Mouse (Mus musculus): ENCODE data around the gene Tnp2. TPM values are rescaled to one million over a fixed set of nuclear protein-coding genes. Genes with fewer than 3 reads are reported as not detected.

Tnp2 gene
- polyA plus RNA-seq, 2 experiments from 2014 or later: 2.4 to 3.7 TPM

DNA sequence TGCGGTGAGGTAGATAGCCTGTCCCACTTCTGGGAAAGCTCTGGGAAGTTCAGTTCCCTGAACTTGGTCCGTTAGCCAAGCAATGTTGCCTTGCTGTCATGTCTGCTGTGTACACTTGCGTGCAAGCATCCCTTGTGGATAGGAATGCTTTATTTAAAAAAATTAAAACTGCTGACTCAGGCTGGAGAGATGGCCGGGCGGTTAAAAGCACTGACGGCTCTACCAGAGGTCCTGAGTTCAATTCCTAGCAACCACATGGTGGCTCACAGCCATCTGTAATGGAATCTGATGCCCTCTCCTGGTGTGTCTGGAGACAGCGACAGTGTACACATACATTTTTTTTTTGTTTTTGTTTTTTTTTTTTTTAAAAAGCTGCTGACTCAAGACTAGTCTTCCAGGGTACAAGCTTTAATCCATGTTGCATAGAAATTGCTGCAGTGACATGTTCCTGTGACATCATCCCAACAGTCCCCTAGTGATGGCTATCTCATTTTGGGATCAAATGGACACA, 857 bp downstream of the Tnp2 start:
- no peak for ATAC-seq

DNA sequence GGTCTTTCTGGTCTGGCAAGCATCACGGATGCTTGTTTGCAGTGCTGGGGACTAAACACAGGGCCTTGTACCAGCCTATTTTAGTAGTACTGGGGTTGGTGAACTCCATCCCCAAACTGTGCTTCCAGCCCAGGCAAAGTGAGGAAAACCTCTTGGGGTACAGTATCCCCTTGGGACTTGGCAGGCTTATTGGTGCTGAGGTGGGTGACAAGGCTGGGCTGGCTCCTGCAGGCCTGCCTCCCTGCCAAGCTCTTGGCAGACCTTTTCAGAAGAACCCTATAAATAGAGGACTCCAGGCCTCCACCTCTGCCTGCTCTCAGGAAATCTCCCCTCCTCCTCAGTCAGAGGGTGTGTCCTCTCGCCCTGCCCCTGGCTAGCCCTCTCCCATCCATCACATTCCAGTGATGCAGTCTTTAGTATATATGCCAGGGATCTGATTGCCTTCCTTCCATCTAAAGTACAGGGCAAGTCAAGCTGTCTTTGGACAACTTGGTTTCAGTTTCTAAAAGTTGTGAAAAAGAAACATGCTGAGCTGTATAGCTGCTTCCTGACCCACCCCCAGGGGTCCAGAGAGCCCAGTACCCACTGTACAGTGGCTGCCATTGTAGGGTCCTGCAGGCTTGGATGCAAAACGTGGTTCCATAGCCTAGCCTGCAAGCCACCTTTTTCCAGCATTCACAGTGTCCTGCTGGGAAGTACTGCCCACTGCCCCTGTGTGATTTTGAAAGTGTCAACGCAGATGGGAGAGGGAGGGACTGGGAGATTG, 1.5 kb downstream of the Tnp2 start:
- ATAC-seq: no peak

GRCm38 (mm10) chr16:10786288-10786687, 2.2 kb downstream of the Tnp2 start:
- peak; percentile 49 for ATAC-seq

DNA sequence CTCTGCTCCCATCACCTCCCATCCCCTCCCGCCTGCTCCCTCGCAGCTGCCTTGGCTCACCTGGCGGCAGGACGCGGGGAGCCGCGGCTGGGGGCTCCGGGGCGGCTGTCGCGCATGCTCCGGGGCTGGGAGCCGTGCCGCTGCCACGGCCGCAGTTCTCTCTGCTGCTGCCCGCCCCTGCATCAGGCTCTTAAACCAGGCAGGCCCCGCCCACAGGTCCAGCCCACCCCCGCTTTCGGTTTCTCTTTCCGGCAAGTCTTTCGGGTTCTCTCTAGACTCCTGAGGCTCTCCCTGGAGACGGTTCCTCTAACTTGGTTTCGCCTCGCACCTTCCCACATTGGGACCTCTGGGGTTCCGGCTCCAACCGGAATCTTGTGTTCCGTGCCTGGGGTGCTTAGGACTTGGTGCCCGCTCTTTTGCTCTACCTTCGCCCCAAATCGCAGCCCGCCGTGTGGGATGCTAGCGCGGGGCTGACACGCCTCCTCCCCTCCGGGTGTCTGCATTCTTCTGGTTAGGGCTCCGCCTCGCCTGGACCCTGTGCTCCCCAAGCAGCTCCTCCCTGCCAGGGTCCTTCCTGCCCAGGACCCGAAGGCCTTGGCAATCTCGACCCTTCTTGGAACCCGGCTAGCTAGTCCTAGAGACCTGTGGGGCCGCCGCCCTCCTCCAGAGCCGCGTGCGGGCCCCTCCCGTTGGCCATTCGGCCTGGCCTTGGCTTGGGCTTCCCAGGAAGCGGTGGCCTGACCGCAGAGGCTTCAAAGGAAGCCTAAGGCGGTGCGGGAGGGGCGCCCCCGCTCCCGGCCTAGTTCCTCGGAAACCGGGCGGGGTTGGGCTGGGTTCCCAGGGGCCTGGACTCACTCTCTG, 2.9 kb downstream of the Tnp2 start, which contains the start of gene Socs1:
TSS of gene Socs1 (minus strand) at position 166 of the 861 bp plus-strand sequence.
- ATAC-seq: peak; percentile 46

GRCm38 (mm10) chr16:10784793-10785370, 3.6 kb downstream of the Tnp2 start:
- ATAC-seq: peak; percentile 43

DNA sequence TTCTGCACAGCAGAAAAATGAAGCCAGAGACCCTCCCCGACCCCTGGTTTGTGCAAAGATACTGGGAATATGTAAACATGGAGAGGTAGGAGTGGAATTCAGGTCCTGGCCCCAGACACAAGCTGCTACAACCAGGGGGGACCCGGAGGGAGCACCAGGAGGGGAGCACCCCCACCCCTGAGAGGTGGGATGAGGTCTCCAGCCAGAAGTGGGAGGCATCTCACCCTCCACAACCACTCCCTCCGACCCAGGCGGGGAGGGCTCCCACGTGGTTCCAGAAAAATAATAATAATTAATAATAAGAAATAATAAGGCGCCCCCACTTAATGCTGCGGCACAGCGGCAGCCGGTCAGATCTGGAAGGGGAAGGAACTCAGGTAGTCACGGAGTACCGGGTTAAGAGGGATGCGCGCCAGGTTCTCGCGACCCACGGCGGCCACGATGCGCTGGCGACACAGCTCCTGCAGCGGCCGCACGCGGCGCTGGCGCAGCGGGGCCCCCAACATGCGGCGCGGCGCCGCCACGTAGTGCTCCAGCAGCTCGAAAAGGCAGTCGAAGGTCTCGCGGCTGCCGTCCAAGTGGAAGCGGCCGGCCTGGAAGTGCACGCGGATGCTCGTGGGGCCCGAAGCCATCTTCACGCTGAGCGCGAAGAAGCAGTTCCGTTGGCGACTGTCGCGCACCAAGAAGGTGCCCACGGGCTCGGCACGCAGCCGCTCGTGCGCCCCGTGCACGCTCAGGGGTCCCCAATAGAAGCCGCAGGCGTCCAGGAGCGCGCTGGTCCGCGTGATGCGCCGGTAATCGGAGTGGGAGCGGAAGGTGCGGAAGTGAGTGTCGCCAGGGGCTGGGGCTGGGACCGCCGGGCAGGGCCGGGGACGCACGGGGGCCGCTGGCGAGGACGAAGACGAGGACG, 4.3 kb downstream of the Tnp2 start:
- no peak for ATAC-seq

DNA sequence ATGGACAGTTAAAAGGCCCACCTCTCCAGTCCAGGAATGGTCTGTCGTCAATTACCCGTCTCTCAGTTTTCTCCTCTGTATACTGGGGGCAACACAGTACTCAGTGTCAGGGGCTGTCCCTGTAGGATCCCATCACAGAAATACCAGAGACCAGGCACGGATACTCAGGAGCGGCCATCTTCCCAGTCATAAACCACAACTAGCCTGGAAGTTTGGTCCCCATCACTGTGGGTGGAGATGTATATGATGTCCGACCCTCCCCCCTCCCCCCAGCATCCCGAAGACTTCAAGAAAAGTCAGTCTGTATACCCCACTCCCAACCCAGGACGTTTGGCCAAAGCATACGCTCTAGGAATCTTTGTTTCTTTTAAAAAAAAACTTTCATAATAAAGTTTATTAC, 5.0 kb downstream of the Tnp2 start:
- ATAC-seq: no peak

DNA sequence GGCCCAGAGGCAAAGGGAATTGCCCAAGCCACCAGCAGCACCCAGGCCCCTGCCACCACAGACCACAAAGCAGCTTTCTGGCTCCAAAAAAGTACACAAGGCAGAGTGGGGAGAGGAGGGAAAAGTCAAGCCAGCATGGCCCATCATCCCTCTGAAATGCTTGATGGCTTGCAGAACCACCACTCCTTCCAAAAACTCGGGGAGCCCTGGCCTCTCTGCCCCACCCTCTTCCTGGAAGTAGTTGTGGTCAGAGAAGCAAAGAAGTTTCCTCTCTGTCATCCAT, 5.4 kb downstream of the Tnp2 start:
- no peak for ATAC-seq

- no peak for ATAC-seq
Observed at GRCm38 (mm10) chr16:10782377-10783151, 5.9 kb downstream of the Tnp2 start.

DNA sequence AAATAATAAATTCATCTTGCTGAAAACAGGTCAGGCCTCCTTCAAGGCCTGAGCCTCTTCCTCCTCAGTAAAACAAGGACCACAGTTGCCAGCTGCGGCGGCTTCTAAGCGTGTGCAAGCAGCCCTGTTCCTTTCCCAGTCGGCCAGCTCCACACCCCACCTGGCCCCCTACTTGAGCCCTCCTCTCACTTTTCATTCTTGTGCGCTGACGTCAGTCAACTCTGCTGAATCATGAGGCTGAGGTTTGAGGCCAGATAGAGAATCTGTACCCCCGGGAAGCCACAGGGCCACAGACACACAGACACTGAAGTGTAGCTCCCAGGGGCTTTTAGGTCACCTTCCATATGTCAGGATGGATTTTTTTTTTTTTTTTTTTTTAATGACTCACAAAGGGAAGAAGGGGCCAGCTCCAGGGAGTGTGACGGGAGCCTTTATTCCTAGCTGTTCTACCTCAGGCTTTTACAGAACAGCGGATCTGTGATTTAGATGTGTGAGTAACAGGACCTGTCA, 6.5 kb downstream of the Tnp2 start:
- ATAC-seq: peak; percentile 4

DNA sequence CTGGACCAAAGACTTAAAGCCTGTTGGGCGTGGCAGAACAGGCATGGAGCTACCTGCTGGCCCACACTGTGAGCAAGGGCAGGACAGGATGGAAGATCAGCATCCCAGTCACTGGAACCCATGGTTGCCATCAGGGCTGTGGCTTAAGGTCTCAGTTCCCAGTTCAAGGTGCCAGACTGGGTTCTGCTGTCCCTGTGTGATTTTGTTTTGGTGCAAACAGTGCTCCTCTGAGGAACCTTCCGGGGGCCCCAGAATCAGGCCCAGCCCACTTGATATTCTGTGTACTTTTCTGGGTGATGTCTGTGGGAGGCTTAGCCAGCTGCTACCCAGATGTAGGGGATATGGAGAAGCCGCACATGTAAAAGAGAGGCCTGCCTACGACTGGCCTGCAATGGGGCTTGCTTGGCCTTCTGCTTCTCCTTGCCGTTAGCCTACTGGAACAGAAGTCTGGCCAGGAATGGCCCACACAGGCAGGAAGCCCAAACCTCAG, 7.8 kb downstream of the Tnp2 start:
- ATAC-seq: no peak

DNA sequence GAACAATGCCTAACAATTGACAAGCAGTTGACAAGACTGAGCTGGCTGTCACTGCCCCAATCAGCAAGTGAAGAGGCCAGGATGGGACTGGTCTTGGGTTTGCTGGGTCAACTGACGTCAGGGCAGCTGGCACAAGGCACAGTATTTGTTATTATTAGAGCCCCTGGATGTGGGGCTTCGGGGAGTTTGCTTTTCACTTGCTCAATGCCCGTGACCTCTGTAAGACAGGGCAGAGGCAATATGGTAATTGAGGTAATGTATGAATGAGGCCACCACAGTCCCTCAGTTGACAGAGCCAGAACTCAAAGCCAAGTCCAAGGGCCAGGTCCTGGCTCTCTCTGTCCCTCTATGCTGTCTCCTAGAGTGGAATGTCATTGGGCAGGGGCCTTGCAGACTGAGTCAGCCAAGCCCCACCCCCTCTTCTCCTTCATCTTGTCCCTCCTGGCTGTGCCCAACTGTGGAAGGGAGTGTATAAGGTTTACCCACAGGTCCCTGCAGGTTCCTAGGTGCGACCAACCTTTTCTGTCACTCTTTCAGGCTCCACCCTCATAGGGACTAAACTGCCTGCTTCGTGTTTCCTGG, 10.8 kb downstream of the Tnp2 start:
- ATAC-seq: no peak

GRCm38 (mm10) chr16:10776322-10776721, 12.1 kb downstream of the Tnp2 start:
- no peak for ATAC-seq

GRCm38 (mm10) chr16:10774726-10775125, 13.7 kb downstream of the Tnp2 start:
- ATAC-seq: peak; percentile 10

- no peak for ATAC-seq
Observed at GRCm38 (mm10) chr16:10773543-10773942, 14.9 kb downstream of the Tnp2 start.

- peak; percentile 86 for ATAC-seq
Observed at GRCm38 (mm10) chr16:10771769-10772510, 16.5 kb downstream of the Tnp2 start.

- no peak for ATAC-seq
Observed at GRCm38 (mm10) chr16:10770531-10771325, 17.7 kb downstream of the Tnp2 start.

DNA sequence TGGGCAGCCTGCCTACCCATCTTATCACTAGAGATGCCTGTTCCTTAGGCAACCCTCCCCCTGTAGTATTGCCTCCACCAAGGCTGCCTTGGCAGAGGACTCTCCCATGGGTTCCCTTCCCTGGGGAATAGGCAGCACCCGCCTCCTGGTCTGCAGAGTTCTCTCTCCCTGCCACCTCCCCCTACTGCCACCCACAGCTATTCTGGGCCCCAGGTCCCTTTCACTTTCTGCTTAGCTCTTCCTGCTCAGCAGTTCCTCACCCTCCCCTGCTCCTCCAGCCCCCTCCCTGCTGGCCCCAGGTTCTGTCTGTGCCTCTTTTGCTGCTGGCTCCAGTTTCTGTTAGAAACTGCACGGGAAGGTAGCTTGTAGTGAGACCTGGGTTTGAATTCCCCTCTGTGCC, 18.8 kb downstream of the Tnp2 start:
- peak; percentile 73 for ATAC-seq

DNA sequence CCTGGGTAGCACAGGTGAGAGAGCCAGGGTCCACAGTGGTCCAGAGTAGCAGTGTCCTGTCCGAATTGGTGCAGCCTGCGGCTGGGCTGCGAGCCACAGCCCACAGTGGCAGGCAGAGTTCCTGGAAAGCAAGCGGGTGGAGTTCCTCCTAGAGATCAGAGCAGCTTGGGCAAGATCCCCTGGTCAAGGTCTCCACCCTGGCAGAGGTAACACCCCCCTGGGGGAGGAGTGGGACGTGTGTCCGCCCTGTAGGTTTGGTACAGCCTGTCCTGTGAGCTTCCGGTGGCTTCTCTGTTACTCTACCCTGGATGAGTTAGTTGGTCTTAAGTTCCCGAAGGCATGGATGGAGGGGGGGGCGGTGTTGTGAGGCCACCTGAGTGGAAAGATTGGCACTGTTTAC, 19.6 kb downstream of the Tnp2 start:
- no peak for ATAC-seq
